Mouse (Mus musculus): ENCODE measurements around the gene A730071L15Rik. TPM values are rescaled to one million over a fixed set of nuclear protein-coding genes. Genes with fewer than 3 reads are reported as not detected.

A730071L15Rik gene
- 0.32 and 0.34 TPM in 2 replicates for polyA plus RNA-seq (2015; fragmentation: Nextera tagmentation; extraction: Ambion mirVana)

- 1% methylated on average over 35 of the region's 35 CpGs for WGBS
These were observed at the start of gene A730071L15Rik for GRCm38 (mm10) chr11:6199410-6200086. TSS of gene A730071L15Rik (plus strand) at chr11:6200029.

GRCm38 (mm10) chr11:6152864-6153263 lies 47.0 kb upstream of the A730071L15Rik start:
- no peak for ATAC-seq (ENCODE audit: insufficient read depth, low FRiP score)
- H3K27me3 ChIP-seq (ENCODE audit: control insufficient read depth, insufficient read depth, low read length), result no peaks in the 10 kb centered on the region
- H3K9ac ChIP-seq (ENCODE audit: low read length), result no peak overlapping the region
- no peaks in the 10 kb centered on the region for H3K9me3 ChIP-seq (replicated peaks; ENCODE audit: control insufficient read depth, low read length)
- H3K27ac ChIP-seq (ENCODE audit: low read length), result no peak overlapping the region
- peaks cover 13% of the 10 kb centered on the region for H3K4me1 ChIP-seq (ENCODE audit: control insufficient read depth, insufficient read depth, low read length)
- 81% methylated on average over 4 of the region's 4 CpGs for WGBS
- H3K4me2 ChIP-seq (ENCODE audit: low read depth, low read length), result no peak overlapping the region
- H3K4me3 ChIP-seq (replicated peaks; ENCODE audit: low read length), result no peak overlapping the region
- H3K36me3 ChIP-seq (ENCODE audit: control insufficient read depth, insufficient read depth, low read length), result peaks cover 14% of the 10 kb centered on the region

More at GRCm38 (mm10) chr11:6199410-6200086, at the start of gene A730071L15Rik:
- Histone ChIP-seq H3K4me3 (replicated peaks; ENCODE audit: low read length) (peak within 1 kb of the TSS; percentile 100), H3K4me1 (ENCODE audit: control insufficient read depth, insufficient read depth, low read length) (peaks cover 8% of the 10 kb centered on the region), H3K27ac (ENCODE audit: low read length) (peak within 1 kb of the TSS; percentile 94), H3K27me3 (ENCODE audit: control insufficient read depth, insufficient read depth, low read length) (no peaks in the 10 kb centered on the region), H3K9me3 (replicated peaks; ENCODE audit: control insufficient read depth, low read length) (no peaks in the 10 kb centered on the region), H3K36me3 (ENCODE audit: control insufficient read depth, insufficient read depth, low read length) (no peaks in the 10 kb centered on the region), H3K9ac (ENCODE audit: low read length) (peak within 1 kb of the TSS; percentile 94), H3K4me2 (ENCODE audit: low read depth, low read length) (peak within 1 kb of the TSS; percentile 96)
- ATAC-seq (ENCODE audit: insufficient read depth, low FRiP score), result peak; percentile 70

GRCm38 (mm10) chr11:6154211-6154701 lies 45.6 kb upstream of the A730071L15Rik start:
- no peaks in the 10 kb centered on the region for H3K9me3 ChIP-seq (replicated peaks; ENCODE audit: control insufficient read depth, low read length)
- H3K36me3 ChIP-seq (ENCODE audit: control insufficient read depth, insufficient read depth, low read length), result peaks cover 7% of the 10 kb centered on the region
- no peak for ATAC-seq (ENCODE audit: insufficient read depth, low FRiP score)
- peak overlapping the region; percentile 33 for H3K27ac ChIP-seq (ENCODE audit: low read length)
- H3K9ac ChIP-seq (ENCODE audit: low read length), result no peak overlapping the region
- H3K4me1 ChIP-seq (ENCODE audit: control insufficient read depth, insufficient read depth, low read length), result peaks cover 13% of the 10 kb centered on the region
- no peak overlapping the region for H3K4me2 ChIP-seq (ENCODE audit: low read depth, low read length)
- no peaks in the 10 kb centered on the region for H3K27me3 ChIP-seq (ENCODE audit: control insufficient read depth, insufficient read depth, low read length)
- 51% methylated on average over 3 of the region's 3 CpGs for WGBS
- no peak overlapping the region for H3K4me3 ChIP-seq (replicated peaks; ENCODE audit: low read length)

- H3K4me2 ChIP-seq (ENCODE audit: low read depth, low read length), result no peak overlapping the region
- 71% methylated on average over 5 of the region's 5 CpGs for WGBS
- peaks cover 13% of the 10 kb centered on the region for H3K4me1 ChIP-seq (ENCODE audit: control insufficient read depth, insufficient read depth, low read length)
These were observed 43.2 kb upstream of the A730071L15Rik start for GRCm38 (mm10) chr11:6156651-6157050.

GRCm38 (mm10) chr11:6157119-6157518 lies 42.7 kb upstream of the A730071L15Rik start:
- WGBS, result 59% methylated on average over 5 of the region's 5 CpGs
- Histone ChIP-seq H3K27ac (ENCODE audit: low read length) (no peak overlapping the region), H3K36me3 (ENCODE audit: control insufficient read depth, insufficient read depth, low read length) (no peaks in the 10 kb centered on the region), H3K4me3 (replicated peaks; ENCODE audit: low read length) (no peak overlapping the region), H3K27me3 (ENCODE audit: control insufficient read depth, insufficient read depth, low read length) (no peaks in the 10 kb centered on the region), H3K4me1 (ENCODE audit: control insufficient read depth, insufficient read depth, low read length) (peaks cover 13% of the 10 kb centered on the region), H3K9me3 (replicated peaks; ENCODE audit: control insufficient read depth, low read length) (no peaks in the 10 kb centered on the region), H3K9ac (ENCODE audit: low read length) (no peak overlapping the region), H3K4me2 (ENCODE audit: low read depth, low read length) (no peak overlapping the region)
- ATAC-seq (ENCODE audit: insufficient read depth, low FRiP score), result no peak

More at GRCm38 (mm10) chr11:6156651-6157050, 43.2 kb upstream of the A730071L15Rik start:
- Histone ChIP-seq H3K27me3 (ENCODE audit: control insufficient read depth, insufficient read depth, low read length) (no peaks in the 10 kb centered on the region), H3K36me3 (ENCODE audit: control insufficient read depth, insufficient read depth, low read length) (no peaks in the 10 kb centered on the region), H3K27ac (ENCODE audit: low read length) (no peak overlapping the region), H3K9me3 (replicated peaks; ENCODE audit: control insufficient read depth, low read length) (no peaks in the 10 kb centered on the region), H3K4me3 (replicated peaks; ENCODE audit: low read length) (no peak overlapping the region), H3K9ac (ENCODE audit: low read length) (no peak overlapping the region)
- no peak for ATAC-seq (ENCODE audit: insufficient read depth, low FRiP score)

GRCm38 (mm10) chr11:6158515-6158914 lies 41.3 kb upstream of the A730071L15Rik start:
- Histone ChIP-seq H3K9ac (ENCODE audit: low read length) (no peak overlapping the region), H3K9me3 (replicated peaks; ENCODE audit: control insufficient read depth, low read length) (no peaks in the 10 kb centered on the region), H3K4me3 (replicated peaks; ENCODE audit: low read length) (no peak overlapping the region), H3K4me1 (ENCODE audit: control insufficient read depth, insufficient read depth, low read length) (peaks cover 13% of the 10 kb centered on the region), H3K36me3 (ENCODE audit: control insufficient read depth, insufficient read depth, low read length) (no peaks in the 10 kb centered on the region), H3K27me3 (ENCODE audit: control insufficient read depth, insufficient read depth, low read length) (no peaks in the 10 kb centered on the region), H3K27ac (ENCODE audit: low read length) (no peak overlapping the region), H3K4me2 (ENCODE audit: low read depth, low read length) (no peak overlapping the region)
- ATAC-seq (ENCODE audit: insufficient read depth, low FRiP score), result no peak
- 85% methylated on average over 1 of the region's 1 CpGs for WGBS

- Histone ChIP-seq H3K27me3 (ENCODE audit: control insufficient read depth, insufficient read depth, low read length) (no peaks in the 10 kb centered on the region), H3K4me2 (ENCODE audit: low read depth, low read length) (no peak overlapping the region), H3K27ac (ENCODE audit: low read length) (no peak overlapping the region), H3K4me1 (ENCODE audit: control insufficient read depth, insufficient read depth, low read length) (peaks cover 2% of the 10 kb centered on the region; the same call in 1 of the 2 replicates), H3K36me3 (ENCODE audit: control insufficient read depth, insufficient read depth, low read length) (no peaks in the 10 kb centered on the region), H3K9ac (ENCODE audit: low read length) (no peak overlapping the region), H3K4me3 (replicated peaks; ENCODE audit: low read length) (no peak overlapping the region), H3K9me3 (replicated peaks; ENCODE audit: control insufficient read depth, low read length) (no peaks in the 10 kb centered on the region)
- no peak for ATAC-seq (ENCODE audit: insufficient read depth, low FRiP score)
- WGBS, result 79% methylated on average over 4 of the region's 4 CpGs
These were observed 40.0 kb upstream of the A730071L15Rik start for GRCm38 (mm10) chr11:6159704-6160275.

- H3K9me3 ChIP-seq (replicated peaks; ENCODE audit: control insufficient read depth, low read length), result no peaks in the 10 kb centered on the region
- ATAC-seq (ENCODE audit: insufficient read depth, low FRiP score), result no peak
- H3K4me2 ChIP-seq (ENCODE audit: low read depth, low read length), result no peak overlapping the region
- H3K4me1 ChIP-seq (ENCODE audit: control insufficient read depth, insufficient read depth, low read length), result no peaks in the 10 kb centered on the region
- H3K4me3 ChIP-seq (replicated peaks; ENCODE audit: low read length), result no peak overlapping the region
- no peaks in the 10 kb centered on the region for H3K36me3 ChIP-seq (ENCODE audit: control insufficient read depth, insufficient read depth, low read length)
- no peak overlapping the region for H3K27ac ChIP-seq (ENCODE audit: low read length)
- H3K27me3 ChIP-seq (ENCODE audit: control insufficient read depth, insufficient read depth, low read length), result no peaks in the 10 kb centered on the region
- WGBS, result 64% methylated on average over 3 of the region's 3 CpGs
- no peak overlapping the region for H3K9ac ChIP-seq (ENCODE audit: low read length)
These were observed 39.1 kb upstream of the A730071L15Rik start for GRCm38 (mm10) chr11:6160663-6161271.

GRCm38 (mm10) chr11:6161549-6161948 lies 38.3 kb upstream of the A730071L15Rik start:
- H3K4me1 ChIP-seq (ENCODE audit: control insufficient read depth, insufficient read depth, low read length), result no peaks in the 10 kb centered on the region
- H3K27me3 ChIP-seq (ENCODE audit: control insufficient read depth, insufficient read depth, low read length), result no peaks in the 10 kb centered on the region
- no peak overlapping the region for H3K4me2 ChIP-seq (ENCODE audit: low read depth, low read length)
- no peaks in the 10 kb centered on the region for H3K36me3 ChIP-seq (ENCODE audit: control insufficient read depth, insufficient read depth, low read length)
- no peaks in the 10 kb centered on the region for H3K9me3 ChIP-seq (replicated peaks; ENCODE audit: control insufficient read depth, low read length)
- no peak overlapping the region for H3K4me3 ChIP-seq (replicated peaks; ENCODE audit: low read length)
- ATAC-seq (ENCODE audit: insufficient read depth, low FRiP score), result no peak
- no peak overlapping the region for H3K9ac ChIP-seq (ENCODE audit: low read length)
- no peak overlapping the region for H3K27ac ChIP-seq (ENCODE audit: low read length)
